Mouse (Mus musculus): ENCODE data around the gene 4930415O20Rik. TPM values are rescaled to one million over a fixed set of nuclear protein-coding genes. Genes with fewer than 3 reads are reported as not detected.

Gene 4930415O20Rik
- polyA plus RNA-seq, 1 experiment from 2014 or later, result not detected

DNA sequence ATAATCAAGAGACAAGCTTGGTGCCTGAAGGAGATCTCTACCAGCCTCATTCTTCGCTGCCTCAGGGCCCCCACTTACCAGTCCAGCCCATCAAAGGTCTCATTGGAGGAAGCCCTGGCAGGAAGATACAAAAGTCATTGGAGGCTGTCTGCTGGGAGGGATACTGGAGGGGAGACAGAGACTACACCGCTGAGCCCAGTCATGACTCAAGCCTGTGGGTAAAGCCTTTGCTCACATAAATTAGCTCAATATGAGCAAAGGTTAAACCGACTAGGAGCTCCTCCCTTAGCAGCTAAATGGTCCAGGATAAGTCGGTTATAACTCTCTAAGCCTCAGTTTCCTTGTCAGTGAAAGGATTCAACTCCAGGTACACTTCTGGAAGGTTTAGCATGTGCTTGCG is 24.2 kb downstream of the 4930415O20Rik start:
- no peak for ATAC-seq (ENCODE audit: insufficient read depth, low FRiP score, low TSS enrichment)
- H3K9me3 ChIP-seq (ENCODE audit: control insufficient read depth, low read length), result no peaks in the 10 kb centered on the region
- WGBS, result 97% methylated on average over 5 of the region's 5 CpGs
- peaks cover 28% of the 10 kb centered on the region for H3K36me3 ChIP-seq (ENCODE audit: control insufficient read depth, insufficient read depth, low read length)
- H3K4me1 ChIP-seq (ENCODE audit: control insufficient read depth, insufficient read depth, low read length), result no peaks in the 10 kb centered on the region
- no peak overlapping the region for H3K27ac ChIP-seq (ENCODE audit: low read depth, low read length)
- peak; percentile 1 for DNase-seq (ENCODE audit: low spot score)
- no peak overlapping the region for H3K9ac ChIP-seq (ENCODE audit: low read length)
- no peak overlapping the region for H3K4me3 ChIP-seq (ENCODE audit: low read depth, low read length)
- no peak overlapping the region for H3K4me2 ChIP-seq (ENCODE audit: low read depth)
- H3K27me3 ChIP-seq (ENCODE audit: control insufficient read depth, insufficient read depth, low read length), result no peaks in the 10 kb centered on the region

DNA sequence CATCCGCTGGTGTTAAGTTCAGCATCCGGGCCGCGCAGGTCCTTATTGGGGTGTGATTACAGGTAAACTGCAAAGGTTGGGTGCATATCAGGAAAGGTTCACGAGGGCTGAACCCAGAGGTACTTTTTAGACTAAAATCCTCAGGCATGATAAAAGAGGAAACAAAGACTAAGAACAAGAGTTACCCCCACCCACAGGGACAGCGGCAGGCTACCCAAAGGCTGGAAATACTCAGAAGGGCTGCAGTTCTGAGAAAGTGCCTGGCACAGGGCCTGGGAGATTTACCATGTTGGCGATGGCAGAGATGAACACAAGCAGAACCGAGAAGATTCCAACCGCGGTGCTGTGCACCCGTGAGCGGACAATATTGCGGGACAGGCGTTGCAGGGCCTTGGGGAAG is 25.8 kb downstream of the 4930415O20Rik start:
- Histone ChIP-seq H3K4me3 (ENCODE audit: low read depth, low read length) (no peak overlapping the region), H3K27me3 (ENCODE audit: control insufficient read depth, insufficient read depth, low read length) (no peaks in the 10 kb centered on the region), H3K4me2 (ENCODE audit: low read depth) (no peak overlapping the region), H3K9me3 (ENCODE audit: control insufficient read depth, low read length) (no peaks in the 10 kb centered on the region), H3K36me3 (ENCODE audit: control insufficient read depth, insufficient read depth, low read length) (peaks cover 33% of the 10 kb centered on the region), H3K27ac (ENCODE audit: low read depth, low read length) (no peak overlapping the region), H3K9ac (ENCODE audit: low read length) (no peak overlapping the region), H3K4me1 (ENCODE audit: control insufficient read depth, insufficient read depth, low read length) (no peaks in the 10 kb centered on the region)
- no peak for ATAC-seq (ENCODE audit: insufficient read depth, low FRiP score, low TSS enrichment)
- DNase-seq (ENCODE audit: low spot score), result no peak
- WGBS, result 92% methylated on average over 14 of the region's 14 CpGs

DNA sequence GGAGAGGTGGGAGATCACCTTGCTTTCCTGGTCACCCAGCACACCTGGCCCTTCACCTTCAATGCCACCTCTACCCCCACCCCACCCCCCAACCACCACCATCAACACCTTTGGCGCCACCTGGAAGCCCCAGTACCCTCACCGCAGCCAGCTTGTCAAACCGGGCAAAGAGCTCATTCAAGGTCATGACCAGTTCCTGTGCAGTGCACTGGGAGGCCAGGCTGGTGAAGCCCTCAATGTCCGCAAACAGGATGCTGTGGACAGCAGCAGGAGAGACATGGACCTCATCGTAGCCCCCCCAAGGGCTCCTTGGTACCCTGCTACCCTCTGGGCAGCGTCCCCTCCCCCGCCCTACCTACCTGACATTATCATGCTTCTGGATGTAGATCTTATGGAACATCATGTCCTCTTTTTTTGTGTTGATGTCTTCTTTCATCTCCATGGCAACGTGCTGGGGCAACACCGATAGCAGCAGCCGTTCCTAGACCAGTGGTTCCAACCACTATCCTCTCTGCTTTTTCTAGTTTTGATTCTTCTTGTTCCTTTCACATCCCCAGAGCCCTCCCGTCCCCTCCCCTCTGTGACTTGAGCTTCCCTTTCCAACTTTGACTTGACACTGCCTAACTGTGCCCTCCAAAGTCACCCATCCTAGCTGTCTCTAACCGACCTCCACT is 29.4 kb downstream of the 4930415O20Rik start:
- ATAC-seq (ENCODE audit: insufficient read depth, low FRiP score, low TSS enrichment) (no peak), DNase-seq (ENCODE audit: low spot score) (no peak)
- peaks cover 32% of the 10 kb centered on the region for H3K36me3 ChIP-seq (ENCODE audit: control insufficient read depth, insufficient read depth, low read length)
- H3K27me3 ChIP-seq (ENCODE audit: control insufficient read depth, insufficient read depth, low read length), result no peaks in the 10 kb centered on the region
- 88% methylated on average over 12 of the region's 12 CpGs for WGBS
- H3K27ac ChIP-seq (ENCODE audit: low read depth, low read length), result no peak overlapping the region
- no peaks in the 10 kb centered on the region for H3K9me3 ChIP-seq (ENCODE audit: control insufficient read depth, low read length)
- no peak overlapping the region for H3K9ac ChIP-seq (ENCODE audit: low read length)
- H3K4me3 ChIP-seq (ENCODE audit: low read depth, low read length), result no peak overlapping the region
- no peaks in the 10 kb centered on the region for H3K4me1 ChIP-seq (ENCODE audit: control insufficient read depth, insufficient read depth, low read length)
- H3K4me2 ChIP-seq (ENCODE audit: low read depth), result no peak overlapping the region

DNA sequence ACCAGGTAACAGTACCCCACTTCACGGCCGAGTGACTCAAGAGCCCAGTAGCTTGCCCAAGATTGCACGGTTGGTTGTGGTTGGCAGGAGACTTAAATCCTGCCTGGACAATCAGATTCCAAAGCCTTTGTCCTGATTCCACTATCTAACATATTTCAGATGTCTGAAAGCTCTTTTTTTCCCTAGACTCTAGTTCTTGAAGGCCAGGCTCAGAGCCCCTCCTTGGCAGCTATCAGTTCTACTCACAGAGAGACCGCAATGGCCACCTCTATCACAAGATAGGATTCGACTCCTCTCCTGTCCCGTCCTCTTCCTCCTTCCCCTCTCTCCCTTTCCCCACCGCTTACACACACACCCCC is 31.0 kb downstream of the 4930415O20Rik start:
- no peak overlapping the region for H3K4me3 ChIP-seq (ENCODE audit: low read depth, low read length)
- H3K9ac ChIP-seq (ENCODE audit: low read length), result no peak overlapping the region
- H3K27ac ChIP-seq (ENCODE audit: low read depth, low read length), result no peak overlapping the region
- DNase-seq (ENCODE audit: low spot score), result no peak
- peaks cover 26% of the 10 kb centered on the region for H3K36me3 ChIP-seq (ENCODE audit: control insufficient read depth, insufficient read depth, low read length)
- ATAC-seq (ENCODE audit: insufficient read depth, low FRiP score, low TSS enrichment), result no peak
- H3K9me3 ChIP-seq (ENCODE audit: control insufficient read depth, low read length), result no peaks in the 10 kb centered on the region
- 84% methylated on average over 7 of the region's 7 CpGs for WGBS
- H3K27me3 ChIP-seq (ENCODE audit: control insufficient read depth, insufficient read depth, low read length), result no peaks in the 10 kb centered on the region
- H3K4me2 ChIP-seq (ENCODE audit: low read depth), result no peak overlapping the region
- H3K4me1 ChIP-seq (ENCODE audit: control insufficient read depth, insufficient read depth, low read length), result no peaks in the 10 kb centered on the region

DNA sequence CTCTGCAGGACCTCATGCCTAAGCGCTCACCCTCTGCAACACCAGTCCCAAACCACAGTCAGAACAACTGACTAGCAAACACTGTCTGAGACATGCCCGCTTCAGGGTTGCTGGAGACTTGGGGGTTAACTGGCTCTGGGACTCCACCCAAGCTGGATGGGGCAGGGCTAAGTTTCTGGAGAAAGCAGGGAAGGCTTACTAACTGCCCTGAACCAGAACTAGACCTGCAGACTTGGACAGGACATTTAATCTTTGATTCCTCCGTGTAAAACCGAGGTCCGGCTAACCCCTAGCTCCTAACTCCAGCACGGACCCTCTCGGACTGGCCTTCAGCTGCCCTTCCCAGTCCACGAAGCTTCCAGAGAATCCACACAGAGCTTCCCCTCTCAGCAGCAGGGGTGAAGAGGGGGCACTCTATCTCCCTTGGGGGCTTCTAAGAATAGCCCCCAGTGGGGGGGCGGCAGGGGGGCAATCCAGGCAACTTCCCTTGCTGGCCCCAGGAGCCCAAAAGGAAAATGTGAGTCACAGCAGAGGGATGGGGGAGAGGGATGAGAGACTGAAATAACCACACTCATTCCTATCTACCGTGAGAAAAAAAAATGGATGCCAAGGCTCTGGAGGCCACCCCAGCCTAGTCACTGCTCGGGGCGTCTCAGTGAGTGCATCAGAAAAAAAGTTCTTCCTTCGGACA is 31.5 kb downstream of the 4930415O20Rik start:
- H3K4me1 ChIP-seq (ENCODE audit: control insufficient read depth, insufficient read depth, low read length), result peaks cover under 1% of the 10 kb centered on the region; the same call in 1 of the 2 replicates
- no peak overlapping the region for H3K4me3 ChIP-seq (ENCODE audit: low read depth, low read length)
- DNase-seq (ENCODE audit: low spot score), result peak; percentile 4
- no peak overlapping the region for H3K27ac ChIP-seq (ENCODE audit: low read depth, low read length)
- H3K9ac ChIP-seq (ENCODE audit: low read length), result no peak overlapping the region
- peaks cover 22% of the 10 kb centered on the region for H3K36me3 ChIP-seq (ENCODE audit: control insufficient read depth, insufficient read depth, low read length)
- H3K9me3 ChIP-seq (ENCODE audit: control insufficient read depth, low read length), result no peaks in the 10 kb centered on the region
- H3K4me2 ChIP-seq (ENCODE audit: low read depth), result no peak overlapping the region
- no peaks in the 10 kb centered on the region for H3K27me3 ChIP-seq (ENCODE audit: control insufficient read depth, insufficient read depth, low read length)
- 71% methylated on average over 13 of the region's 13 CpGs for WGBS
- ATAC-seq (ENCODE audit: insufficient read depth, low FRiP score, low TSS enrichment), result no peak

DNA sequence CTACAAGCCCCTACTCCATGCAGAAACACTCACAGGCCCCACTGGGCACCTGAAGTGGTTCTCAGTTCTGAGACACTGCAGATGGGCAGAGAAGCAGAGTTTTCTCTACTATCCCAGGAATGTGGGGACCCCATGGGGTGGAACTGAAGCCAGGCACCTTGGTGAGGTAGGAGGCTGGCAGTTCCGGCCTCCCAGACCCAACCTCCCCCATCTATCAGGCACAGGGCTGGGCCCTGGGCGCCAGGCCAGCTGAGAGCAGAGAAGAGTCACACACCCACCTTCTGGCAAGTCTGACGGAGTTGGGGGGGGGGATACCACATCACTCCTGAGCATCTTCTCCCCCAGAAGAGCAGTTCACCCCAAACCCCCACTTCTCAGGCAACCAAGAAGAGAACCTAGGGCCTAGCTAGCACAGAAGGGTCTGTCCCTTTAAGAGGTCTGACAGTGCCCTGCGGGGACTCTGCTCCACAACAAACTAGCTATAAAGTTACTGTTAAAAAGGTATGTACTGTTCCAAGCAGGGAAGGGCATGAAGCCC is 32.2 kb downstream of the 4930415O20Rik start:
- Histone ChIP-seq H3K27me3 (ENCODE audit: control insufficient read depth, insufficient read depth, low read length) (no peaks in the 10 kb centered on the region), H3K4me3 (ENCODE audit: low read depth, low read length) (no peak overlapping the region), H3K36me3 (ENCODE audit: control insufficient read depth, insufficient read depth, low read length) (peaks cover 17% of the 10 kb centered on the region), H3K9ac (ENCODE audit: low read length) (no peak overlapping the region), H3K9me3 (ENCODE audit: control insufficient read depth, low read length) (no peaks in the 10 kb centered on the region), H3K27ac (ENCODE audit: low read depth, low read length) (no peak overlapping the region), H3K4me1 (ENCODE audit: control insufficient read depth, insufficient read depth, low read length) (peaks cover 8% of the 10 kb centered on the region), H3K4me2 (ENCODE audit: low read depth) (no peak overlapping the region)
- DNase-seq (ENCODE audit: low spot score) (peak; percentile 4), ATAC-seq (ENCODE audit: insufficient read depth, low FRiP score, low TSS enrichment) (no peak)
- WGBS, result 72% methylated on average over 4 of the region's 4 CpGs

DNA sequence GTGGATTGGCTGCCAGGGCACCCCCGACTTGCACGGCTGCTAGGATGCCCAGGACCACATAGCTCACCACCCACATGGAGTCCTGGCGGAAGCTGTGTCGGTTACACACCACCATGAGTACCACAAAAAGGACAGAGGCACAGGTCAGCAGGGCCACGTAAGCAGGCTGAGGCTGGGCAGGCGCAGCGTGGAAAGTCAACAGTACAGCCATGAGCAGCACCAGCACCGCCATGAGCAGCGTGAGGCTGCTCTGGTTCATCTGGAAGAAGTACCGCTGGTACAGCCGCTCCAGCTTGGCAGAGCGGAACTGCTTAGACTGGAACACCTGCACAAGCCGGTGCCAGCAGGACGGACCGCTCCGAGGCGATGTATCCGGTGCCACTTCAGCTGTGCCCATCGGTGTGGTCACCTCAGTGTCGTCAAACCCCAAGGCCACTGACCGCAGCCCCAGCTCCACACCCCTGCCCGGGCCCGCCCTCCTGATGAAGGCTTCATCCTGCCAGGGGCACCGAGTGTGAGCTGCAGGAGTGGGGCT is 33.3 kb downstream of the 4930415O20Rik start:
- H3K9ac ChIP-seq (ENCODE audit: low read length), result no peak overlapping the region
- DNase-seq (ENCODE audit: low spot score) (no peak), ATAC-seq (ENCODE audit: insufficient read depth, low FRiP score, low TSS enrichment) (no peak)
- peaks cover 11% of the 10 kb centered on the region for H3K4me1 ChIP-seq (ENCODE audit: control insufficient read depth, insufficient read depth, low read length)
- H3K36me3 ChIP-seq (ENCODE audit: control insufficient read depth, insufficient read depth, low read length), result peaks cover 15% of the 10 kb centered on the region
- no peak overlapping the region for H3K4me2 ChIP-seq (ENCODE audit: low read depth)
- no peaks in the 10 kb centered on the region for H3K27me3 ChIP-seq (ENCODE audit: control insufficient read depth, insufficient read depth, low read length)
- no peak overlapping the region for H3K4me3 ChIP-seq (ENCODE audit: low read depth, low read length)
- H3K27ac ChIP-seq (ENCODE audit: low read depth, low read length), result no peak overlapping the region
- no peaks in the 10 kb centered on the region for H3K9me3 ChIP-seq (ENCODE audit: control insufficient read depth, low read length)
- WGBS, result 94% methylated on average over 24 of the region's 24 CpGs

DNA sequence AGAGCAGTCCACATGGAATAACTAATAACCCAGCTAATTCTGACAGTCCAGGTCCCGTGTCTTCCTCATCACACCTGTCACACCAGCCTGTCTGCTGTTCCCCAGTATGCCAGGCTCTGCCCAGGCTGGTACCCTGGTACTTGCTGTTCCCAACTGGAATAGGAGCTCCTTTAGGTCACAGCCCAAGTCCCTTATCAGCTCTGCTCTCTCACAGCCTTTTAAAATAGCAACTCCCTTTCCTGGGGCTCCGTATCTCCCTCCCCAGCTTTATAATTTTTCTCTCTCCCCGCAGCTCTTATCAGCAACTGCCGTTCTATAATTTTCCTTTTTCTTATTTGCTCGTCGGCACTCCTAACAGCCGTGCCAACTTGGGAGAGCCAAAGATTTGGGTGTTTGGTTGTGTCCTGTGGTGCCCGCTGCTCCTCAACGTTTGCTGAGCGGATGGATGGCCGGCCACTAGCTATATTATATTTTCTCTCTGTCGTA is 35.3 kb downstream of the 4930415O20Rik start:
- ATAC-seq (ENCODE audit: insufficient read depth, low FRiP score, low TSS enrichment), result no peak
- Histone ChIP-seq H3K9me3 (ENCODE audit: control insufficient read depth, low read length) (no peaks in the 10 kb centered on the region), H3K27me3 (ENCODE audit: control insufficient read depth, insufficient read depth, low read length) (no peaks in the 10 kb centered on the region), H3K9ac (ENCODE audit: low read length) (no peak overlapping the region), H3K36me3 (ENCODE audit: control insufficient read depth, insufficient read depth, low read length) (peaks cover 8% of the 10 kb centered on the region; the same call in 1 of the 2 replicates), H3K4me2 (ENCODE audit: low read depth) (no peak overlapping the region), H3K27ac (ENCODE audit: low read depth, low read length) (no peak overlapping the region), H3K4me3 (ENCODE audit: low read depth, low read length) (no peak overlapping the region), H3K4me1 (ENCODE audit: control insufficient read depth, insufficient read depth, low read length) (peaks cover 14% of the 10 kb centered on the region)
- DNase-seq (ENCODE audit: low spot score), result no peak
- 90% methylated on average over 12 of the region's 12 CpGs for WGBS

Data from neural tube, embryonic 11.5 days (tissue).